Mouse (Mus musculus) embryonic facial prominence, embryonic 14.5 days (tissue): Measurements from ENCODE around the gene Nes. TPM values are rescaled to one million over a fixed set of nuclear protein-coding genes. Genes with fewer than 3 reads are reported as not detected.

Experiments
- ATAC-seq: fragments of 200-750 bp; cut with Nextera tagmentation; 2 replicates; pipeline ENCODE4 v1.8.0; 2017; ENCODE audit warnings: low read depth, moderate number of reproducible peaks, moderate TSS enrichment
- DNase-seq: peaks from one replicate; pipeline ENCODE4 v3.0.0-alpha.2; 2015; ENCODE audit warnings: low spot score
- H3K27ac ChIP-seq: fragments of 300-500 bp; sonication (generic); replicated peaks from 2 replicates; pipeline ENCODE4 v1.5.1; 2014; ENCODE audit warnings: low read depth, mild to moderate bottlenecking, low read length, moderate library complexity
- H3K27me3 ChIP-seq: fragments of 300-500 bp; sonication (generic); replicated peaks from 2 replicates; pipeline ENCODE4 v1.6.1; 2014; ENCODE audit warnings: low read length; ENCODE audit not compliant: control insufficient read depth, insufficient read depth
- H3K36me3 ChIP-seq: fragments of 300-500 bp; sonication (generic); 2 replicates; pipeline ENCODE4 v1.6.1; 2014; ENCODE audit warnings: low read length, mixed read lengths; ENCODE audit not compliant: control insufficient read depth, insufficient read depth
- H3K4me1 ChIP-seq: fragments of 300-500 bp; sonication (generic); 2 replicates; pipeline ENCODE4 v1.6.1; 2014; ENCODE audit warnings: antibody characterized with exemption, low read length; ENCODE audit not compliant: control insufficient read depth, insufficient read depth
- H3K4me2 ChIP-seq: fragments of 300-500 bp; sonication (generic); 2 replicates; pipeline ENCODE4 v1.6.1; 2014; ENCODE audit warnings: low read depth, mild to moderate bottlenecking, low read length, moderate library complexity, mixed read lengths
- H3K4me3 ChIP-seq: fragments of 300-500 bp; sonication (generic); 2 replicates; pipeline ENCODE4 v1.5.1; 2014; ENCODE audit warnings: low read depth, mild to moderate bottlenecking, low read length
- H3K9ac ChIP-seq: fragments of 300-500 bp; sonication (generic); 2 replicates; pipeline ENCODE4 v1.6.1; 2014; ENCODE audit warnings: low read depth, mild to moderate bottlenecking, low read length, moderate library complexity, mixed read lengths
- H3K9me3 ChIP-seq: fragments of 300-500 bp; sonication (generic); 2 replicates; pipeline ENCODE4 v1.6.1; 2016; ENCODE audit warnings: low read length; ENCODE audit not compliant: control insufficient read depth
- WGBS: fragments of 180-500 bp; shearing (Covaris S2); extraction: QIAGEN DNeasy Blood & Tissue Kit; methylation state at CpG from one replicate; pipeline ENCODE4 v1.1.7; 2014; 5-methylcytosine and 5-hydroxymethylcytosine counted together
- polyA plus RNA-seq: library from polyadenylated mRNA; unstranded; fragments of >200 nt; fragmentation: Nextera tagmentation; extraction: Ambion mirVana; gene quantifications from 2 replicates; pipeline ENCODE4 v1.2.1, GENCODE M21; 2014

Gene Nes
- polyA plus RNA-seq, 1 experiment from 2014 or later = 40.5 TPM

DNA sequence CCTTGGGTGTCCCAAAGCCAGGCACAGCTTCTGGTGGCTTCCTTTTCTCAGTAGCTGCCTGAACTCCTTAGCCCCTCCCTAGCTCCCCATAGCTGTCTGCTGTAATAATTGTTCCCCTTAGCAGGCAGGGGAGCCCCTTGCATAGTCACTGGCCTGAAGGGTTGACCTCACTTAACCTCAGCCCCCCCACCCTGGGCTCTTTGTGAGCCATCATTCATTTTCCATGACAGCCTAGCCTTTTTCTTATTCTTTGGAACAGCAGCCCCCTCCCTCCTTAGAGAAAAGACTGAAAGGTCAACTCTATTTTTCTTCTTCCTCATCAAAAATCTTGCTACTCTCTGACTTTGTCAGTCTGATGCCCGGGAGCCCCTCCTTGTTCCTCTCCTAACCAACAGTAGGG lies 11.9 kb upstream of the Nes start:
- Histone ChIP-seq H3K9me3 (no peaks in the 10 kb centered on the region), H3K4me1 (peaks cover 22% of the 10 kb centered on the region), H3K4me3 (no peak overlapping the region), H3K27me3 (no peaks in the 10 kb centered on the region), H3K4me2 (no peak overlapping the region), H3K36me3 (peaks cover 10% of the 10 kb centered on the region; the same call in 1 of the 2 replicates), H3K9ac (no peak overlapping the region), H3K27ac (peak overlapping the region; percentile 96)
- no peak for DNase-seq
- no peak for ATAC-seq
- WGBS = 34% methylated on average over 1 of the region's 1 CpGs

DNA sequence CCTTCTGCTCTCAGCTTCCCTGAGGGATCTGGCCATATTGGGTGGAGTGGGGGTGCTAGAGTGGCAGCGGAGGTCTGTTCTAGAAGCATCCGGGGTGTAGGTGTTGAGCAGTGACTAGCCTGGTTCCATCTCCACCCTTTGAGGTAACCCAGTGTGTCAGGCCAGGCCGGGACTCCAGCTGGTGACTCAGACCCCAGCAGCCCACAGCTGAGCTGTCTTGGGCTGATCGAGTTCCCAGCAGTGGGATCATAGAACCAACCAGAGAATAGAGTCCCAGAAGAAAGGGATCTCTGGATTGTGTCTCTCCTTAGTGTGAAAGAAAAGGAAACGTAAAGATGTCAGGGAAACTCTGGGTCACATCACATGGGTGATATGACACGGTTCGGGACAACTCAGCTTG lies 11.5 kb upstream of the Nes start:
- Histone ChIP-seq H3K4me3 (no peak overlapping the region), H3K27me3 (no peaks in the 10 kb centered on the region), H3K9ac (no peak overlapping the region), H3K4me2 (no peak overlapping the region), H3K27ac (peak overlapping the region; percentile 96), H3K9me3 (no peaks in the 10 kb centered on the region), H3K4me1 (peaks cover 22% of the 10 kb centered on the region), H3K36me3 (peaks cover 7% of the 10 kb centered on the region; the same call in 1 of the 2 replicates)
- ATAC-seq = no peak
- WGBS = 57% methylated on average over 7 of the region's 7 CpGs
- DNase-seq = no peak

DNA sequence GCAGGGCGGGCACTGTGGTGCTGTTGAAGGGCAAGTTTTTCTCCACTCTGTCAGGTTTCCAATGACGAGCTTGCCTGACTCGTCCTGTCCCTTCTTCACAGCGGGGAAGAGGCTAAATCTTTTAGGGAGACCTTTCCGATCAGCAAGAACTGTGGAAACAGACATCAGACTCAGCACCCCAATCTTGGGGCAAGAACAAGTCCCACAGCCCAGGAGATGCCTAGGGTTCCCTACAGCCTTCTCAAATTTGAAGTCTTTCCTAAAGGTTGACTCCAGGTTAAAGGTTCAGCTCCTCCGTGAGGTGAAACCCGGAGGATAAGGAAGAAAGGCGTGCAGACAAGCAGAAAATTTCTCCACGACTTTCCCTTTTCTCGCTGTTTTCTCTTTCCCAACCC lies 10.7 kb upstream of the Nes start:
- no peaks in the 10 kb centered on the region for H3K36me3 ChIP-seq
- H3K27ac ChIP-seq = peak overlapping the region; percentile 96
- H3K9ac ChIP-seq = peak overlapping the region; percentile 65
- H3K4me3 ChIP-seq = peak overlapping the region; percentile 38
- H3K9me3 ChIP-seq = no peaks in the 10 kb centered on the region
- peak overlapping the region; percentile 62 for H3K4me2 ChIP-seq
- H3K27me3 ChIP-seq = no peaks in the 10 kb centered on the region
- DNase-seq = no peak
- ATAC-seq = no peak
- H3K4me1 ChIP-seq = peaks cover 22% of the 10 kb centered on the region
- whole genome bisulfite sequencing = 6% methylated on average over 10 of the region's 10 CpGs

DNA sequence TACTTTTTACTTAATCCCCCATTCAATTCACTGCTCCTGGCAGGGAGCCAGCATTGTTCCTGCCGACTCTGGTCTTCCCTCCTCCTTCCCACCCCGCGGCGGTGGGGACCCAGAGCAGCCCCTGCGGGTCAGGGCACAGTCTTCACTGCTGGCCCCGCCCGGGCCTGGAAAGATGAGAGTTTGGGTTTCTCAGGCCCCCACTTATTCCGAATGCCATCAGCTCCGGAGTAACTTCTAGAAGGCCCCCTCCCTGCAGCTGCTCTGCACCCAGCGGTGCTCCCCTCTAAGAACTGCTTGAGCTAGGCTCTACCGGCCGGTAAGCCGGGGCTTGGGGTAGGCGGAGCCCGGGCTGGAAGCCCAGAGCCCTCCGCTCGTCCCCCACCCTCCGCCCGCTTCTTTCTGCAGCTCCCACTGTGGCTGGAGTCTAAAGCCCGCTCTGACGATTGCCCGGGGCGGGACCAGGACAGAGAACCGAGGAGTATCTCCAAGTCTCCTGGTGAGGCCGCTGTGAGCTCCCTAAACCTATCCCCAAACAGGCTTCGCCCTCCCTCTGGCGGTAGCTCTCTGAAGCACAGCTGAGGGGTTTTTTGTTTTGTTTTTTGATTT lies 10.2 kb upstream of the Nes start:
- 1% methylated on average over 27 of the region's 27 CpGs for WGBS
- H3K4me1 ChIP-seq = peaks cover 22% of the 10 kb centered on the region

DNA sequence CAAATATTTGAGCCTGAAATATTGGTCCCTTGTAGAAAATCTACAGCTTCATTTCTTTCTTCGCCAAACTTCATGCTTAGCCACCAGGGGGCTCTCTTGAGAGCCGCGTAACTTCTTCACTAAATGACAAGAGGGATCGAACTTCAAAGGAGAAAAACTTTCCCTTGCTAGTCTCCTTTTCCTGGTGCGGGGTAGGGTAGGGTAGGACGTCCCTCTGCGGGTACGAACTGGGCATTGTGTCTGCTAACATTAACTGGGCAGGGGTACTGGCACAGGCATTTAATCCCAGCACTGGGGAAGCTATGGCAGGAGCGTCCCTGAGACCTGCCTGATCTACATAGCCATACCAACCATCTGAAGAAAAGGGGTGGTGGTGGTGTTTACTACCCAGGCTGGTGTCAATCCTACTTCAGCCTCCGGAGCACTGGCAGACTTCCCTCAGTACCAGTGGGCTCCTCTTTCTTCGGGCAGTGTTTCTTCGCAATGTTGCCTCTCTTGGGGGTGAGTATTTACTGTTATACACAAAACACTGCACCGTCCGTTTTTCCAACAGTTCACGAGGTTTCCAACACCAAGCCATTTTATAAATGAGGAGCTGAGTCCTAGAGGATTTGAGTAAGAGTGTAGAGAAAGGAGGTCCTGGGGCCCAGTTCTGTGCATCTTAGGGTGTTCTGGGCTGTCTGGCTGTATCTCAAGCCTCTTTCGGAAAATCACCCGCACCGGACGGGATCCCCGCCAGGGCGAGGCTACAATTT lies 517 bp upstream of the Nes start:
- ATAC-seq = peak; percentile 13; the same call in 1 of the 2 replicates
- peak overlapping the region; percentile 54 for H3K4me3 ChIP-seq
- peak; percentile 87 for DNase-seq
- WGBS = under 1% methylated on average over 21 of the region's 21 CpGs
- 0 out of 2 replicates have a peak, but pooled peaks cover 1% of the 10 kb centered on the region for H3K36me3 ChIP-seq
- H3K9ac ChIP-seq = peak overlapping the region; percentile 69
- peaks cover 32% of the 10 kb centered on the region for H3K4me1 ChIP-seq
- H3K9me3 ChIP-seq = no peaks in the 10 kb centered on the region
- H3K4me2 ChIP-seq = peak overlapping the region; percentile 95
- no peak overlapping the region; the same call in 1 of the 2 replicates for H3K27ac ChIP-seq
- H3K27me3 ChIP-seq = peaks cover 8% of the 10 kb centered on the region

More for the DNA sequence above, 10.2 kb upstream of the Nes start:
- Histone ChIP-seq H3K27me3 (no peaks in the 10 kb centered on the region), H3K4me2 (peak overlapping the region; percentile 62), H3K27ac (peak overlapping the region; percentile 96), H3K4me3 (peak overlapping the region; percentile 38), H3K36me3 (no peaks in the 10 kb centered on the region), H3K9me3 (no peaks in the 10 kb centered on the region), H3K9ac (peak overlapping the region; percentile 65)
- DNase-seq = peak; percentile 99
- ATAC-seq = peak; percentile 98

DNA sequence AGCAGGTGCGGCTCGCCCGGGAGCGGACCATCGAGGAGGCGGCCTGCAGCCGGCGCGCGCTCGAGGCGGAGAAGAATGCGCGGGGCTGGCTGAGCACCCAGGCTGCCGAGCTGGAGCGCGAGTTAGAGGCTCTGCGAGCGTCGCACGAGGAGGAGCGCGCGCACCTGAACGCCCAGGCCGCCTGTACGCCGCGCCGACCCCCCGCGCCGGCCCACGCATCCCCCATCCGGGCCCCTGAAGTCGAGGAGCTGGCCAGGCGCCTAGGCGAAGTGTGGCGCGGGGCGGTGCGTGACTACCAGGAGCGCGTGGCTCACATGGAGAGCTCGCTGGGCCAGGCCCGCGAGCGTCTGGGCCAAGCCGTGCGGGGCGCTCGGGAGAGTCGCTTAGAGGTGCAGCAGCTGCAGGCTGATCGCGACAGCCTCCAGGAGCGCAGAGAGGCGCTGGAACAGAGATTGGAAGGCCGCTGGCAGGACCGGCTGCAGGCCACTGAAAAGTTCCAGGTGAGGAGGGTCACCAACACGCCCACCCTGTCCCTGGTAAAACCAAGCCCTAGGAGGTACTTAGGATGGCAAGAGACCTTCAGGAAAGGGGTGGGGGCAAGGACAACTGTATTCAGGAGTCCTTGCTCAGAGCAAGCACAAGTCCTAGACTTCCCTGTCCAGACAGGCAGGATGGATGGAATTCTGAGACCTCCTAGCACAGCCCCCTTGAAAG lies 768 bp downstream of the Nes start:
- peaks cover 32% of the 10 kb centered on the region for H3K4me1 ChIP-seq
- DNase-seq = no peak
- peak overlapping the region; percentile 69 for H3K9ac ChIP-seq
- ATAC-seq = 0 out of 2 replicates have a peak, but pooled peaks have one; percentile 16
- H3K27me3 ChIP-seq = peaks cover 8% of the 10 kb centered on the region
- H3K27ac ChIP-seq = peak overlapping the region; percentile 65
- H3K4me2 ChIP-seq = peak overlapping the region; percentile 95
- no peaks in the 10 kb centered on the region for H3K9me3 ChIP-seq
- 2% methylated on average over 31 of the region's 60 CpGs for WGBS
- H3K36me3 ChIP-seq = 0 out of 2 replicates have a peak, but pooled peaks cover 10% of the 10 kb centered on the region
- peak overlapping the region; percentile 54 for H3K4me3 ChIP-seq

DNA sequence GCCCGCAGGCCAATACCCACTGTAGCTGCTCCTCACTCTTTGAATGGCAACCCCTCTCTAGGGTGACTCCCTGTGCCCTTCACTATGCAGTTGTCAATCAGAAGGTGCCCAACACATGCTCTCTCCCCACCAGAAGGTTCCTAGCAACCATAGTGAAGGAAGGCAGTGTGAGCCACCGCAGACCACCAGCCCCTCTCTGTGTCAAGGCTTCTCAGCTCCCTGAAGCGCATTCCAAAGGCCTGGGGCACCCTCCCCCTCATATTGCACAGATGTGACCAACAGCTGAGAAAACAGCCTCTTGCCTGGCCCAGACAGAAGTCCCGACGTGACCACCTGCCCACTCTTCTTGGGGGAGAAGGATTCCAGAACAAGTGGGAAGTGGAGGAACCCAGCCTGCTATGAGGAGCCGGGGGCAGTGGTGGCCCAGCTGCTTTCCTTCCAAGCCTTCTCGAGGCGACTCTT lies 1.4 kb downstream of the Nes start:
- Histone ChIP-seq H3K27ac (peak overlapping the region; percentile 65; the same call in 1 of the 2 replicates), H3K4me1 (peaks cover 32% of the 10 kb centered on the region), H3K9me3 (no peaks in the 10 kb centered on the region), H3K4me3 (peak overlapping the region; percentile 54), H3K36me3 (0 out of 2 replicates have a peak, but pooled peaks cover 10% of the 10 kb centered on the region), H3K27me3 (peaks cover 8% of the 10 kb centered on the region), H3K4me2 (peak overlapping the region; percentile 95), H3K9ac (peak overlapping the region; percentile 69)
- DNase-seq = peak; percentile 65
- 0 out of 2 replicates have a peak, but pooled peaks have one; percentile 20 for ATAC-seq
- WGBS = 7% methylated on average over 8 of the region's 8 CpGs

DNA sequence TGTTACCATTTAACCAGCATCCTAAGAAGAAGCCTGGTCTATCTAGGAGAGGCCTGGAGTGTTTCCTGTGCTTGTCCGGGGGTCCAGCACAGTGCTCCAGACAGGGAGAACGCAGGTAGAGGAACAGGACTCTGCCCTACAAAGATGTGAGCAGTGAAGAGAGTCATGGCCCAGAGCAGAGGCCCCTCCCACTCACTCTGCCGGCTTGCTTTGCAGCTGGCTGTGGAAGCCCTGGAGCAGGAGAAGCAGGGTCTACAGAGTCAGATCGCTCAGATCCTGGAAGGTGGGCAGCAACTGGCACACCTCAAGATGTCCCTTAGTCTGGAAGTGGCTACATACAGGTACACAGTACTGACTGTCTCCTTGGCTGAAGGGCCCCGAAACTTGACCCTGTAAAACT lies 1.9 kb downstream of the Nes start:
- Histone ChIP-seq H3K9ac (peak overlapping the region; percentile 69), H3K4me3 (peak overlapping the region; percentile 54), H3K36me3 (0 out of 2 replicates have a peak, but pooled peaks cover 10% of the 10 kb centered on the region), H3K9me3 (no peaks in the 10 kb centered on the region), H3K4me1 (peaks cover 32% of the 10 kb centered on the region), H3K27ac (no peak overlapping the region), H3K27me3 (peaks cover 8% of the 10 kb centered on the region), H3K4me2 (peak overlapping the region; percentile 95)
- no peak for DNase-seq
- WGBS = 24% methylated on average over 5 of the region's 5 CpGs
- peak; percentile 13; the same call in 1 of the 2 replicates for ATAC-seq
